Mouse (Mus musculus) midbrain, postnatal 0 days (tissue): ENCODE measurements around the gene Gse1. TPM values are rescaled to one million over a fixed set of nuclear protein-coding genes. Genes with fewer than 3 reads are reported as not detected.

ENCODE experiments used
- ATAC-seq: fragments of 200-750 bp; cut with Nextera tagmentation; 2 replicates; pipeline ENCODE4 v1.8.0; 2017; ENCODE audit warnings: moderate number of reproducible peaks, mild to moderate bottlenecking, moderate TSS enrichment, moderate library complexity; ENCODE audit not compliant: low FRiP score
- DNase-seq: peaks from one replicate; pipeline ENCODE4 v3.0.0-alpha.2; 2015; ENCODE audit warnings: low spot score
- H3K27ac ChIP-seq: fragments of 300-500 bp; sonication (generic); 2 replicates; pipeline ENCODE4 v1.5.1; 2014; ENCODE audit warnings: low read depth, mild to moderate bottlenecking, low read length, mixed read lengths
- H3K27me3 ChIP-seq: fragments of 300-500 bp; sonication (generic); 2 replicates; pipeline ENCODE4 v1.6.1; 2014; ENCODE audit warnings: low read length, control low read depth, mixed read lengths; ENCODE audit not compliant: insufficient read depth
- H3K36me3 ChIP-seq: fragments of 300-500 bp; sonication (generic); 2 replicates; pipeline ENCODE4 v1.6.1; 2014; ENCODE audit warnings: low read length, control low read depth, mixed read lengths; ENCODE audit not compliant: insufficient read depth
- H3K4me1 ChIP-seq: fragments of 300-500 bp; sonication (generic); 2 replicates; pipeline ENCODE4 v1.6.1; 2014; ENCODE audit warnings: mild to moderate bottlenecking, control low read depth, antibody characterized with exemption, low read length, mixed read lengths; ENCODE audit not compliant: insufficient read depth
- H3K4me2 ChIP-seq: fragments of 300-500 bp; sonication (generic); 2 replicates; pipeline ENCODE4 v1.6.1; 2014; ENCODE audit warnings: low read depth, mild to moderate bottlenecking, low read length, mixed read lengths; ENCODE audit not compliant: poor library complexity, severe bottlenecking
- H3K4me3 ChIP-seq: fragments of 300-500 bp; sonication (generic); 2 replicates; pipeline ENCODE4 v1.5.1; 2014; ENCODE audit warnings: low read depth, mild to moderate bottlenecking, low read length, moderate library complexity
- H3K9ac ChIP-seq: fragments of 300-500 bp; sonication (generic); replicated peaks from 2 replicates; pipeline ENCODE4 v1.6.1; 2014; ENCODE audit warnings: mild to moderate bottlenecking, low read length, moderate library complexity, mixed read lengths; ENCODE audit not compliant: poor library complexity, severe bottlenecking
- H3K9me3 ChIP-seq: fragments of 300-500 bp; sonication (generic); 2 replicates; pipeline ENCODE4 v1.6.1; 2016; ENCODE audit warnings: low read length, control low read depth
- CTCF ChIP-seq: IDR thresholded peaks from 2 replicates; pipeline ENCODE4 v1.5.1; 2016; ENCODE audit warnings: antibody characterized with exemption, mild to moderate bottlenecking
- WGBS: fragments of 180-500 bp; shearing (Covaris S2); extraction: QIAGEN DNeasy Blood & Tissue Kit; methylation state at CpG from one replicate; pipeline ENCODE4 v1.1.7; 2014; 5-methylcytosine and 5-hydroxymethylcytosine counted together
- polyA plus RNA-seq: library from polyadenylated mRNA; unstranded; fragments of >200 nt; fragmentation: Nextera tagmentation; extraction: Ambion mirVana; gene quantifications from 2 replicates; pipeline ENCODE4 v1.2.1, GENCODE M21; 2015
- total RNA-seq: library from RNA; depleted of rRNA; stranded (reverse); fragments of >200 nt; gene quantifications from 2 replicates; pipeline ENCODE4 v1.2.3, GENCODE M21; 2014

Gse1 gene
- total and polyA plus RNA-seq, 2 experiments from 2014 or later = 12.4 to 51.3 TPM

DNA sequence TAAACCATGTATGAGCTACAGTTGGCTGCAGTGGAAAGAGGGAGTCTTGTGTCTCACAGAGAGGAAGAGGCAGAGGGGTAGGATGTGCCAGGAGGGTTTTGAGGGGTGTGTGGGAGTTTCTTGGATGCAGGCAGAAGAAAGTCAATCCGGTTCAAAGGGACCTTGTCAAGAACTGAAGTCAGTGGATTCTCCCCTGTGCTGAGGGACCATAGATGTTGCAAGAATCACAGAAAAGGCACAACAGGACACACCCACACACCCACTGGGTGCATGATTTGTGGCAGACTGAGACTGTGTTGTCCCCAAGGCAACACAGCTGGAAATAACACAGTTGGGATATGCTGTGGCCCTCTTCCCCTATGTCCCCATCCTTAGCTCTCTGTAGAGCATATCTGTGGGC, 209.0 kb downstream of the Gse1 start:
- no peaks in the 10 kb centered on the region for H3K9me3 ChIP-seq
- peaks cover 17% of the 10 kb centered on the region for H3K4me1 ChIP-seq
- 58% methylated on average over 1 of the region's 1 CpGs for WGBS
- DNase-seq (no peak), ATAC-seq (no peak)
- no peak overlapping the region for H3K4me3 ChIP-seq
- no peak overlapping the region for H3K4me2 ChIP-seq
- H3K27me3 ChIP-seq = no peaks in the 10 kb centered on the region
- H3K36me3 ChIP-seq = no peaks in the 10 kb centered on the region
- H3K27ac ChIP-seq = peak overlapping the region; percentile 4; the same call in 1 of the 2 replicates
- H3K9ac ChIP-seq = no peak overlapping the region
- TF ChIP-seq CTCF = no peak

DNA sequence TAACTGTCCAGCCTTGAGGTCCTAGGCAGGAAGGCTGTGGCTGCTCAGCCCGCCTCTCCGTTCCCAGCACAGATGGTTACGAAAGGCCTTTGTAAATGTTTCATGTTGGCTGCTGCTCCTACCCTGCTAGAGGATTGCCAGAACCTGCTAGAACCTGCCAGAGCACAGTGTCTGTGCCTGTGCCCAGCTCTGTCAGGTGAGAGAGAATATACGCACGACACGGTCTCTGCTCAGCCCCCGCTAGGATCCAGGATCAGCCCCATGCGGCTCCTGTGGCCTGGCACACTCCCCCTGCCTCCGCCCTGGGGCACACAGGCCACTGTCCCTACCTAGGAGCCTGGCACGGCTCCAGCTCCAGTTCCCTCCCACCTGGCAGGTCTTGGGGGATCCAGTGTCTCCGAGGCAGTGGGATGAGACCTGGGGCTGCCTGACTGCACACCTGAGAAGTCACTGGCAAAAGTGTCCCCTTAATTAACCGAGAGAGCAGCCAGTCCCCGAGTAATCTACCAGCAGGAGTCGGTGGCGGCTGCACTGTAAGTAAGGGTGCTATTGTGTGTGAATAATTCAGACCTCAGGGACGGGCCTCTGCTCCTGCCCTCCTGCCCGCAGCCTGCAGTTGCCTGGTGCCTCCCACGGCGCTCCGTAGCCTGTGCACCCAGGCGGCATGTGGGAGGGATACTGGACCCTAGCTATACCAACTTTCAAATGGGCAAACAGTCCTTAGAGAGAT, 209.6 kb downstream of the Gse1 start:
- Histone ChIP-seq H3K4me1 (peaks cover 18% of the 10 kb centered on the region), H3K9ac (no peak overlapping the region), H3K4me3 (no peak overlapping the region), H3K27ac (peak overlapping the region; percentile 4), H3K27me3 (no peaks in the 10 kb centered on the region), H3K9me3 (no peaks in the 10 kb centered on the region), H3K36me3 (no peaks in the 10 kb centered on the region), H3K4me2 (no peak overlapping the region)
- peak; percentile 33; the same call in 1 of the 2 replicates for TF ChIP-seq CTCF
- DNase-seq (no peak), ATAC-seq (peak; percentile 42; the same call in 1 of the 2 replicates)
- 57% methylated on average over 21 of the region's 21 CpGs for WGBS

GRCm38 (mm10) chr8:120439309-120439708, 211.1 kb downstream of the Gse1 start:
- Histone ChIP-seq H3K9me3 (no peaks in the 10 kb centered on the region), H3K4me1 (peaks cover 18% of the 10 kb centered on the region), H3K27ac (peak overlapping the region; percentile 43), H3K9ac (peak overlapping the region; percentile 46), H3K4me3 (no peak overlapping the region), H3K27me3 (no peaks in the 10 kb centered on the region), H3K4me2 (no peak overlapping the region), H3K36me3 (no peaks in the 10 kb centered on the region)
- DNase-seq (peak; percentile 76), ATAC-seq (peak; percentile 21)
- TF ChIP-seq CTCF = 0 out of 2 replicates have a peak, but pooled peaks have one; percentile 17
- 11% methylated on average over 19 of the region's 19 CpGs for WGBS

GRCm38 (mm10) chr8:120440739-120441138, 212.5 kb downstream of the Gse1 start:
- no peaks in the 10 kb centered on the region for H3K36me3 ChIP-seq
- H3K9ac ChIP-seq = no peak overlapping the region
- WGBS = 40% methylated on average over 12 of the region's 12 CpGs
- DNase-seq = peak; percentile 47
- H3K9me3 ChIP-seq = no peaks in the 10 kb centered on the region
- TF ChIP-seq CTCF = 0 out of 2 replicates have a peak, but pooled peaks have one; percentile 0
- H3K4me2 ChIP-seq = no peak overlapping the region
- no peak for ATAC-seq
- H3K4me1 ChIP-seq = peaks cover 18% of the 10 kb centered on the region
- no peak overlapping the region for H3K27ac ChIP-seq
- no peak overlapping the region for H3K4me3 ChIP-seq
- H3K27me3 ChIP-seq = no peaks in the 10 kb centered on the region

DNA sequence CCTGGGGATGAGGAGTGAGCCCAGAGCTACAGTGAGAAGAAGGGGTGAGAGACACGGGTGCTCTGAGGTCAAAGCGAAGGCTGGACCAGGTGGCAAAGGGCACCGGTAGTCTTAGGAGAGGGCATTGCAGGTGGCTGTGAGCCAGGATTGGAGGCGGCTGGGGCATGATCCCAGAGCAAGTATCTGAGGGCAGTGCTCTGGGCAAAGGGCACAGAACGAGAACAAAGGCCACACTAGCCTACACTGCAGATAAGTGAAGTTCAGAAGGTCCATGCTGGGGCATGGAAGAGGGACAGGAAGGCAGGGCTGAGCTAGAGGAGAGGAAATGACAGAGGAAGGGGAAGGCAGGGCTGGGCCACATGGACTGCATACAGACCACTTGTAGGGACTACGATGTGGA, 213.4 kb downstream of the Gse1 start:
- no peak for DNase-seq
- Histone ChIP-seq H3K4me2 (no peak overlapping the region), H3K9me3 (no peaks in the 10 kb centered on the region), H3K9ac (no peak overlapping the region), H3K36me3 (no peaks in the 10 kb centered on the region), H3K4me1 (peaks cover 18% of the 10 kb centered on the region), H3K27me3 (no peaks in the 10 kb centered on the region), H3K27ac (0 out of 2 replicates have a peak overlapping the region, but pooled peaks have one; percentile 43), H3K4me3 (no peak overlapping the region)
- no peak for ATAC-seq
- no peak for TF ChIP-seq CTCF
- WGBS = 87% methylated on average over 6 of the region's 6 CpGs

DNA sequence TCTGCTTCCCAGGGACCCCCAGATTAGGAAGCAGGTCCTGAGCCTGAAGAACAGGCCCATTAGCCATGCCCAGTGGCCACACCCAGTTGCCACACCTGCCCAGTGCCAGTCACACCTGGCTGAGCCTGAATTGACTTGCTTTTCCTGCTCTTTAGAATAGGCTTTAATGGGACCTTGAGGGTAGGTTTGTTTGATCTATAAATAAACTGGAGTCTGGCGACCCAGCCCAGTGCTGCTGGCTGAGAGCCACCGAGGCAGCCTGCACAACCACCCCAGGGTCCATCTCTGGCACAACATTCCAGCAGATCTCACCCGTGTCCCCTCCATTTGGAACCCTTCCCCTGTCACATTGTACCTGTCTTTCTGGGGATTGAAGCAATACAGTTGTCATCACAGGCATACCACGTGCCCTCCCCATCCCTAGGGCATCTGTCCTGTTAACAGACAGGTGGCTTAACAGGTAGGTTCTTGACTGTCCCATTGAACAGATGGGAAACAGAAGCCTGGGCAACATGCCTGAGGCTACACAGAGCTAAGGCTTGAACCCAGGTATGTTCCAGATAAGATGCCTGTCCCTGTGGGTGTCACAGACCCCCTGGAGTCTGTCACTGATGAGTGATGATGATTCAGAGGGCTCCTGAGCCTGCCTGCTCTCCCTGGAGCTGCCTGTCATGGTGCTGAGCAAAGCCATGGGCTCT, 214.2 kb downstream of the Gse1 start:
- Histone ChIP-seq H3K9ac (no peak overlapping the region), H3K9me3 (no peaks in the 10 kb centered on the region), H3K27me3 (no peaks in the 10 kb centered on the region), H3K4me3 (no peak overlapping the region), H3K4me2 (no peak overlapping the region), H3K36me3 (no peaks in the 10 kb centered on the region), H3K4me1 (peaks cover 18% of the 10 kb centered on the region), H3K27ac (no peak overlapping the region)
- TF ChIP-seq CTCF = no peak
- whole genome bisulfite sequencing = 56% methylated on average over 4 of the region's 4 CpGs
- ATAC-seq = no peak
- DNase-seq = no peak
